Mouse (Mus musculus) bone marrow macrophage, adult 2 months (primary cell): ENCODE results near the gene Ctc1.

ENCODE experiments used
- CTCF ChIP-seq: IDR thresholded peaks from 2 replicates; pipeline ENCODE4 v1.5.1; 2012; ENCODE audit warnings: low read depth, mild to moderate bottlenecking, low read length, moderate library complexity
- POLR2A ChIP-seq: IDR thresholded peaks from 2 replicates; pipeline ENCODE4 v1.6.1; 2012; ENCODE audit warnings: mild to moderate bottlenecking, low read depth, low read length, borderline replicate concordance

GRCm38 (mm10) chr11:69080855-69081222 is 65.1 kb downstream of the Ctc1 start:
- TF ChIP-seq POLR2A (no peak), CTCF (no peak)
